Mouse (Mus musculus) brain, embryonic 14.5 days (tissue): ENCODE measurements around the gene Ston2. TPM values are rescaled to one million over a fixed set of nuclear protein-coding genes. Genes with fewer than 3 reads are reported as not detected.

Experiments
- DNase-seq: peaks from one replicate; pipeline ENCODE4 v3.0.0-alpha.2; 2011; ENCODE audit warnings: low read depth
- CTCF ChIP-seq: fragments of 200-500 bp; IDR thresholded peaks from 2 replicates; pipeline ENCODE4 v1.5.1; 2012; ENCODE audit warnings: inconsistent platforms, mild to moderate bottlenecking, moderate library complexity, borderline replicate concordance; ENCODE audit not compliant: insufficient read depth, insufficient read length; ENCODE audit errors: extremely low read depth
- POLR2A ChIP-seq: fragments of 200-500 bp; IDR thresholded peaks from 2 replicates; pipeline ENCODE4 v1.6.1; 2012; ENCODE audit warnings: mild to moderate bottlenecking, inconsistent platforms, borderline replicate concordance; ENCODE audit not compliant: poor library complexity, insufficient read depth, insufficient read length, severe bottlenecking; ENCODE audit errors: extremely low read depth
- polyA plus RNA-seq: library from polyadenylated mRNA; depleted of rRNA; stranded (reverse); fragments of >200 nt; gene quantifications from 2 replicates; pipeline ENCODE4 v1.2.3, GENCODE M21; 2012

Ston2 gene
- polyA plus RNA-seq, 1 experiment, result 9.0 TPM

DNA sequence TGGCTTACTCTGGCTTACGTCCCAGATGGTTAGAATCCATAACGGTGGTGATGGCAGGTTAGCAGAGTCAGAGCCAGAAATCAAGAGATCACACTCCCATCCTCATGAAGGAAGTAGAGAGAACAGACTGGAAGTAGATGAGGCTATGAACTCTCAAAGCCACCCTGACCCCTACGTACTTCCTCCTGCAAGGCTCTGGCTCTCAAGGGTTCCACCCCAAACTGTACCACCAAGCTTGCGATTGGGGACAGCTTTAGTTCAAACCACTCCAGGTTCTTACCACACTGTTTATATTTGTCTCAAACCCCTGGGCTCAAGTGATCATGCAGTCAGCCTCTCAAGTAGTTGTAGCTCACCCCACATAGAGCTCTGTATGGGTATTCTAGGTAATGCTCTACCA, 49.8 kb downstream of the Ston2 start:
- TF ChIP-seq CTCF, result no peak
- TF ChIP-seq POLR2A, result no peak
- DNase-seq, result no peak

DNA sequence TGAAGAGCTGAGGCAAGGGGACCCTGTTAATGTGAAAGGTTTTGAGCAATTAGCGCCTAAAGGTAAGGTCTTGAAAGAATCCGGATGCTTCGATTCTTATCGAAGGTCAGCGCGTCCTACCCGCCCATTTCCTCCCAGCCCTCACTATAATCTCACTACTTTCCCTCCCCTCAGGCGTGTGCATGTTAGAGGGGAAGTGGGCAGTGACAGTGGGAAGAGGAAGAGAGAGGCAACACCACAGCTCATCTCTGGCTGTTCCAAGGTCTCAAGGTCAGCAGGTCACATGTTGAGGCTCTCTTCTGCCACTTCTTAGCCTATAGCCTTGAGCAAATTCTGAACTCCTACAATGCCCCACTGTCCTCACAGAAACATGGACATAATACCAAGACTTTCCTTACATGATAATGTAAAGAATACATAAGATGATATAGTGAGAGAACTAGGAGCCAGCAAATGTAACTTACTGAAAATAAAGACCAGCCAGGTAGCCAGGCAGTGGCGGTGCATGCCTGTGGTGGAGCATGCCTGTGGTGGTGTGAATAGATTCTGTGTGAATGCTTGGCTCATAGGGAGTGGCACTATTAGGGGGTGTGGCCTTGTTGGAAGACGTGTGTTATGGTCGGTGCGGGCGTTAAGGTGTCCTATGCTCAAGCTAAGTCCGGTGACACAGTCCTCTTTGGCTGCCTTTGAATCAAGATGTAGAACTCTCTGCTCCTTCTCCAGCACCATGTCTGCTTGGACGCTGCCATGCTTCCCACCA, 51.8 kb downstream of the Ston2 start:
- TF ChIP-seq CTCF, result no peak
- TF ChIP-seq POLR2A, result no peak
- DNase-seq, result no peak

DNA sequence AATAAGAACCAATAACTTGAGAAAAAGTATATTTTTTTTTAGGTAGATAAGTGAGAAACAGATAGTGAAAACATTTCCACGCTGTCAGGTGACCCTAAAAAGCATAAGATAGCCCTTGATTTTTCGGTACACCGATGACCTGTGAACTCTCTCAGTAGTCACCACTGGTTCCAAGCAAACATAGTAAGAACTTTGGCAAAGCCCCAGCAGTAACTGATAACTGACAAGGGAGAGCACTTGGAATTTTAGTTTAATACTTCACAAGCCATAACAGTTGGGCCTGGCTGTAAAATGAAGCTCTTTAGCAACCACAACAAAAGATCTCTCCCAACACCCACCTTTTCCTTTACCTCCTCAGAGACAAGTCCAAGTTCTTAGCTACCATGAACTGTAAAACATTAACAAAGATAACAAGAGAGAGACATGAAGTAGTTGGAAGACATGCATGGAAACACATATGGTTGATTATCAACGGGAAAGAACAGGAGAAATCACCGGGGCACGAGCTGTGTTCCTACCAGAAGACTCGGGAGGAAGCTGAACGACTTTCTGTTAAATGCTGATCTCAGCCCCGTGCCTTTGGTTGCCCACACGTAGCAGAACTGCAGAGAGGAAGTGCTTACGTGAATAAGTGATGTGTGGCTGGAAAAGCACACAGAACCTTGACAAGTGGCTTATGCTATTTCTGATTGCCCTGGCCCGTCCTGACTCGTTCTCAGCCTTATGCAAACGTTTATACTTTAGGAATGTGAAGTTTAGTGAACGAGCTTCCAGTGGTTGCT, 53.8 kb downstream of the Ston2 start:
- no peak for DNase-seq
- no peak for TF ChIP-seq POLR2A
- TF ChIP-seq CTCF, result no peak

DNA sequence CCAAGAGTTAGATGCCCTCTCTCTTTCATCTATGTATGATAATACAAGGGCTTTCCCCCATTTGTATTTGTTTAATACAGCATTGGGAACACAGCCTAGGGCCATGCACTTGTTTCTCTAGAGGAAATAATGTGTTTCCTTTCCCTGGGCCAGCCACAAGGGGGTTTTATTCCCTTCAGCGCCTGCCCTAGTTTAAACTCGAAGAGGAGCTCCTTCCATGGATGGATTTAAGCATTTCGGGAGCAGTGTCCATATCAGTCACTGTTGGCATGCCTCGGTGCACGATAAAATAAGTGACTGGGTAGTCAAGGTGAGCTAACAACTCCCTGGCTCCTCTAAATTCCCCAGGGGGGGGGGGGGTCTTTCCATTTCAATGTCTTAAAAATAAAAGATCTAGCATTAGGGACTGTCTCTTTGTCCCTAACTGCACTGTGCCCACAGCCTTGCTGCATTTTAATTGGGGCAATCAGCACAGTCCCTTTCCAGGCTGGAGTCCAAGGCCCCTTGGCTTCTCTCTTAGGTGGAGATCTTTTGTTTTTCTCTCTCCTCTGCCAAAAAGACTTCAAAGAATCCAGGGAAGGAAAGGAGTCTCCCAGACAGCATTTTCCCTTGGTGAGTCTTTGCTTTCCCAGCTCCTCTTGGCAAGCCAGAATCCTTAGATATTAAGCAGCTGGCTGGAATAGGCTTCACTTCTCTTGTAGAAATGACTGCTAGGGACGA, 55.3 kb downstream of the Ston2 start:
- peak; percentile 92 for DNase-seq
- TF ChIP-seq CTCF (peak; percentile 15; the same call in 1 of the 2 replicates), POLR2A (no peak)

DNA sequence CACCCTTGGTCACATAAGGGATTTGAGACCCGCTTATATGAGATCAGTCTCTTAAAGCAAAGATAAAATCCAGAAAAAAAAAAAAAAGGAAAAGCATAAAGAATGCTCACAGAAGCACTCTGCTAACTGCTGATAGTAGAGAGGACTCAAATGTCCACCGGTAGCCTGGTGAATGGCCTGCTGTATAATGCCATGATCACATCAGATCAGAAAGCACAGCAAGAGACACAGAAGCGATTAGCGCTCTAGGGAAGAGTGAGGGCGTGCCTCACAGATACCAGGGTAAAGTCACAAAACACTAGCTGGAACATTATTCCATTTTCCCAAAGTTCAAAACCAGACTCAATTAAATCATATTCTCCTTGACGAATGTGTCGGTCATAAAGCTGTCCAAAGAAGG, 62.0 kb downstream of the Ston2 start:
- TF ChIP-seq CTCF (no peak), POLR2A (no peak)
- no peak for DNase-seq

DNA sequence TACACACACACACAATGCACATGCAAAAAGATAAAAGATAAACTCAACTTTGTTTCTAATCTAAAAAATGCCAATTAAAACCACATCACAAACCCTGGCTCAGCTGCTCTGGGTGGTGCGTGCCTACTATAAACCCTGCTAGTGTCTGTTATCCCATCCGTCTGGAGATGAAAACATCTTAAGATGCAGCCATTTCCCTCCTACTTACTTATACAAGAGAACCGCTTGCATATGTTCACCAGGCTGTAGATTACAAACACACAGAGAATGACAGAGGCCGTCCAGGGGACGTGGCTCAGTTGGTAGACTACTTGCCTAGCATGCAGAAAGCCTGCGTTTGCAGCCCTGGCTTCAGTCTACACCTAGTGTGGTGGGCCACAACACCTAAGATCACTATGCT, 64.3 kb downstream of the Ston2 start:
- no peak for TF ChIP-seq POLR2A
- TF ChIP-seq CTCF, result no peak
- DNase-seq, result no peak

DNA sequence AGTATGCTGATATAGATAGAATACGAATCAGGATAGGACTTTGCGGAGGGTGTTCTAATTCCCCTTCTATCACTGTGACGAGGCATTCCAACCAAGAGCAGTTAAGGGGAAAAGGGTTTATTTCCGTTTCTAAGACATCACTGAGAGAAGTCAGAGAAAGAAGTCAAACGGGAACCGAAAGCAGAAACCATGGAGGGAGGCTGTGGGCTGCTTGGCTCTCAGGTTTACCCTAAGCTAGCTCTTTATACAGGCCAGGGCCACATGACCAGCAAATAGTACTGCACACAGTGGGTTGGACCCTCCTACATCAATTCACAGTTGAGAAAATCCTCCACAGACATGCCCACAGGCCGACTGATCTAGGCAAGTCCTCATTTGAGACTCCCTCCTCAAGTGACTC, 69.1 kb downstream of the Ston2 start:
- TF ChIP-seq POLR2A, result no peak
- TF ChIP-seq CTCF, result no peak
- no peak for DNase-seq

DNA sequence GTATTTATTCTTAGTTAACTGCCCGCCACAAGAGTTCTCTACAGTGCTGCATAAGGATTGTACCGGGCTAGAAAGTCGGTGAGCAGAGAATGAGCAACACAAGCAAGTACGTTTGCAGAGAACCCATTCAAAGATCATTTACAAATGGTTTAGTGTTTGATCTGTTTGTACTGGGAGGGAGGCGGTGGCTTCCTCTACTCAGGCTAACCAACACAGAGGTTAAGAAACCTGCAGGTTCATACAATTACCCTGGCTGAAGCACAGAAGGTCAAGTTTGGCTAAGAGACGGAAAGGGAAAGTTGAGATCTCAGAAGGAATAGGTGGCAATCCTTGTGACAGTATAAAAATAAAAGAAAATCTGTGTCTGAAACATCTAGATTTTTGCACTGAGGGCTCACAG, 72.5 kb downstream of the Ston2 start:
- TF ChIP-seq POLR2A (no peak), CTCF (no peak)

DNA sequence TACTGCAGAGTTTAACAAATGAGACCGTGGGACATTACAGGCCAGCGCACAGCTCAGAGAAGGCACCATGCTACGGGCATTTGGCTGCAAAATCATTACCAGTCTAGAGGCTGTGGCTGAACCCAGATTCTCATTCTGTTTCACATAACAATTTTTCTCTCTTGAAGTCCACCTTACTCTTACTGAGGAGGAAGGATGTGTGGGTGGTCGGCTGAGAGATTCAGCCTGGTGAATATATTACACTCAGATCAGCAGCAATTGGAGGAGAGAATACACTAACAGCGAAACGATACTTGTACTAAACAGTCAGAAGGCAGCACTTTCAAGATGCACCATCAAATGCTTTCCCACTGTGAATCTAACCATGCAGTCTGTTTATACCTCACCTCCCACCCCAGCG, 74.8 kb downstream of the Ston2 start:
- DNase-seq, result no peak
- TF ChIP-seq POLR2A, result no peak
- no peak for TF ChIP-seq CTCF

More for the DNA sequence above, 72.5 kb downstream of the Ston2 start:
- no peak for DNase-seq

DNA sequence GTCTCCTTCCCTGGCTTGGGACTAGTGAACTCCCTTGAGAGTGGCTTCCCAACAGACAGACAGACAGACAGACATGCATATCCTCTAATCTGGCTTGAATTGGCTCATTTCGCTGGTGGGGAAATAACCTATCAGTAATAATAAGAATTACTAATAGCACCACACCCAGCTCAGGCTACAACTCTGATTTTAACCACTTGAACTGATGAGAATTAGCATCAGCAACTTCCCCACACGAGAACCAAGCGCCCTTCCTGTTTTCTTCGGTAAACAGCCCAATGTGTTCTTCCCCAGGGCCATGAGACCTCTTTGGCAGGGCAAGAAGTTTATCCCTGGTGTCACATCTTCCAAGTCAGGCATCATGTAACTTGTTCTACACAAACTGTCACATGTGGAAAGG, 76.5 kb downstream of the Ston2 start:
- no peak for DNase-seq
- TF ChIP-seq POLR2A (no peak), CTCF (no peak)

DNA sequence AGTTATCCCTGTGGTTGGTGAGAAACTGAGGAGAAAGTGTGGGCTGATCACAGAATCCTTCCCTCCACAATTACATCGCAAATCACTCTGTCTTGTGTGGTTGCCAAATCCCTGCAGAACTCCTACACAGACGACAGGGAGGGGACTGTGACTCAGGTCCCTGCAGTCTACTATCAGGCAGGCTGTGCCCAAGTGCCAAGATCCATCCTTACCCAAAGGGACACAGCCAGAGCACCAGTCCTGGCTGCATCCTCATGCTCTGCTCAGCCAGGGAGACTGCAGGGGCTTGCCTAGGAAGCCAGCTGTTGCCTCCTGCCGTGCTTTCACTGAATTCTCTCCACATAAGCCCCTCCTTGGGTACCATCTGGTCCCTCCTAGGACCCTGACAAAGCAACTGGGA, 77.3 kb downstream of the Ston2 start:
- TF ChIP-seq CTCF (no peak), POLR2A (no peak)
- DNase-seq, result peak; percentile 80
